Mouse (Mus musculus) myocyte (in vitro differentiated cells): ENCODE results near the gene Chst12.

Experiments
- E2F4 ChIP-seq: IDR thresholded peaks from one replicate; pipeline ENCODE4 v1.6.1; 2011; ENCODE audit warnings: mild to moderate bottlenecking, control low read depth, moderate library complexity; ENCODE audit not compliant: insufficient read depth
- MYOD1 ChIP-seq, 3 experiments: IDR thresholded peaks; one replicate each; pipeline ENCODE4 v1.6.1; 2011; ENCODE audit warnings: control low read depth in 2 of 3, low read depth in 2 of 3, mild to moderate bottlenecking in 2 of 3, moderate library complexity in 1 of 3; ENCODE audit not compliant: insufficient read length in 2 of 3, control insufficient read depth in 1 of 3
- POLR2A ChIP-seq: IDR thresholded peaks from one replicate; pipeline ENCODE4 v1.6.1; 2011; ENCODE audit warnings: low read depth, mild to moderate bottlenecking, control low read depth, moderate library complexity; ENCODE audit not compliant: insufficient read length
- REST ChIP-seq: IDR thresholded peaks from one replicate; pipeline ENCODE4 v1.6.1; 2011; ENCODE audit warnings: mild to moderate bottlenecking, control low read depth, moderate library complexity; ENCODE audit not compliant: insufficient read depth, insufficient read length
- TCF12 ChIP-seq: IDR thresholded peaks from one replicate; pipeline ENCODE4 v1.6.1; 2011; ENCODE audit warnings: mild to moderate bottlenecking, control low read depth; ENCODE audit not compliant: poor library complexity, insufficient read depth, severe bottlenecking
- USF1 ChIP-seq: IDR thresholded peaks from one replicate; pipeline ENCODE4 v1.6.1; 2011; ENCODE audit warnings: low read depth, mild to moderate bottlenecking, control low read depth, moderate library complexity

DNA sequence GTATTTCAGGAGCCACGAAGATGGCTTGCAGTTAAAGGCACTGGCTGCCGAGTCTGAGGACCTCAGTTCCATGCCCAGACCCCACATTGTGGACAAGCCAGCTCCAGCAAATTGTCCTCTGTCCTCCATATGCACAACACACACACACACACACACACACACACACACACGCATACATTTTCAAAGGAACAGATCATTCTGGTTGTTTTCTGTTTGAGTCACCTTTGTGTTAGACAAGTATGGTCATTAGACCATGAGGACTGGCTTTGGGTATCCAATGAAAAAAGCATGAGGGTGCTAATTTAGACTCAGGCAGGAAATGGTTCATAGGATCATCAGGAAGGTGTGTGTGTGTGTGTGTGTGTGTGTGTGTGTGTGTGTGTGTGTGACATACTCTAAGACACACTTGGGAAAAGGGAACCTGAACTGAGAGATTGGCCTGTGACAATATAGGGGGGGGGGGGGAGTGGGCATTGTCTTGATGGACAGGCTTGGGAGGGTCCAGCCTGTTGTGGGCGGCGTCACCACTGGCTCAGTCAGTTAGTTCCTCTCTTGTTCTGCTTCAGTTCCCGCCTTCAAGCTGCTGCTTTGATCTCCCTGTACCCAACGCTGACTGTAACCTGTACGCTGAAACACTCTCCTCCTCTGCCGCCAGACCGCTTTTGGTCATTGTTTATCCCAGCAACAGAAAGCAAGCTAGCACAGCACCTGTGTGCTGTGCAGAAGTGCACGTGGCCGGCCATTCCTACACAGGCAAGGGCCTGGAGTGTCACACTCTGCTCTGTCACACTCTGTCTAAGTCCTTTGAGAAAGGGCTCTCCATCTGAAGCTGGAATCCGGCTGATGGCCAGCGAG, 3.1 kb upstream of the Chst12 start:
- no peak for TF ChIP-seq USF1
- TF ChIP-seq MYOD1 (IDR thresholded peaks at IDR 0.05; ENCODE audit: control insufficient read depth in 1 of 3, insufficient read length in 2 of 3, low read depth in 2 of 3) = no peak
- no peak for TF ChIP-seq TCF12
- TF ChIP-seq REST = no peak
- TF ChIP-seq POLR2A = no peak
- TF ChIP-seq E2F4 = no peak
